Mouse (Mus musculus) adrenal gland, adult (tissue): ENCODE data around the gene Lect2.

Experiments used
- DNase-seq, 2 experiments: peaks; one replicate each; pipeline ENCODE4 v3.0.0; 2022 to 2023; ENCODE audit warnings: low spot score in 1 of 2; ENCODE audit not compliant: inconsistent age in 2 of 2

Lect2 gene

GRCm38 (mm10) chr13:56513595-56513994 is 34.7 kb downstream of the Lect2 start:
- no peak for DNase-seq

- no peak for DNase-seq
Observed at GRCm38 (mm10) chr13:56509796-56510195, 38.5 kb downstream of the Lect2 start.

- no peak for DNase-seq
Observed at GRCm38 (mm10) chr13:56506871-56507496, 41.3 kb downstream of the Lect2 start.

GRCm38 (mm10) chr13:56501866-56502420 is 46.4 kb downstream of the Lect2 start:
- DNase-seq: no peak

GRCm38 (mm10) chr13:56500636-56501035 is 47.7 kb downstream of the Lect2 start:
- DNase-seq: no peak

- peak in 1 of 2 experiments; percentile 31 for DNase-seq
Observed at GRCm38 (mm10) chr13:56500132-56500531, 48.2 kb downstream of the Lect2 start.

- peak in 1 of 2 experiments; percentile 68 for DNase-seq
Observed at GRCm38 (mm10) chr13:56494440-56494839, 53.9 kb downstream of the Lect2 start.
